Mouse (Mus musculus) midbrain, embryonic 11.5 days (tissue): ENCODE data around the gene Mafg. TPM values are rescaled to one million over a fixed set of nuclear protein-coding genes. Genes with fewer than 3 reads are reported as not detected.

Source experiments
- ATAC-seq: fragments of 200-750 bp; cut with Nextera tagmentation; 2 replicates; pipeline ENCODE4 v1.8.0; 2017; ENCODE audit warnings: moderate TSS enrichment, moderate library complexity; ENCODE audit not compliant: low FRiP score
- DNase-seq: peaks from one replicate; pipeline ENCODE4 v3.0.0; 2015; ENCODE audit warnings: low spot score; ENCODE audit errors: missing footprints
- H3K27ac ChIP-seq: fragments of 300-500 bp; sonication (generic); 2 replicates; pipeline ENCODE4 v1.5.1; 2014; ENCODE audit warnings: low read depth, low read length
- H3K27me3 ChIP-seq: fragments of 300-500 bp; sonication (generic); 2 replicates; pipeline ENCODE4 v1.6.1; 2014; ENCODE audit warnings: mild to moderate bottlenecking, low read length, moderate library complexity, mixed read lengths; ENCODE audit not compliant: control insufficient read depth, insufficient read depth
- H3K36me3 ChIP-seq: fragments of 300-500 bp; sonication (generic); 2 replicates; pipeline ENCODE4 v1.6.1; 2014; ENCODE audit warnings: mild to moderate bottlenecking, low read length, moderate library complexity, mixed read lengths; ENCODE audit not compliant: control insufficient read depth, insufficient read depth
- H3K4me1 ChIP-seq: fragments of 300-500 bp; sonication (generic); 2 replicates; pipeline ENCODE4 v1.6.1; 2014; ENCODE audit warnings: low read length; ENCODE audit not compliant: control insufficient read depth, insufficient read depth
- H3K4me2 ChIP-seq: fragments of 300-500 bp; sonication (generic); 2 replicates; pipeline ENCODE4 v1.6.1; 2014; ENCODE audit warnings: mild to moderate bottlenecking, moderate library complexity
- H3K4me3 ChIP-seq: fragments of 300-500 bp; sonication (generic); 2 replicates; pipeline ENCODE4 v1.5.1; 2014; ENCODE audit warnings: low read depth, low read length
- H3K9ac ChIP-seq: fragments of 300-500 bp; sonication (generic); 2 replicates; pipeline ENCODE4 v1.6.1; 2014; ENCODE audit warnings: low read length
- H3K9me3 ChIP-seq: fragments of 300-500 bp; sonication (generic); 2 replicates; pipeline ENCODE4 v1.6.1; 2016; ENCODE audit warnings: low read length; ENCODE audit not compliant: control insufficient read depth
- WGBS: fragments of 180-500 bp; shearing (Covaris S2); extraction: QIAGEN DNeasy Blood & Tissue Kit; methylation state at CpG from one replicate; pipeline ENCODE4 v1.1.7; 2014; 5-methylcytosine and 5-hydroxymethylcytosine counted together
- polyA plus RNA-seq: library from polyadenylated mRNA; unstranded; fragments of >200 nt; fragmentation: Nextera tagmentation; extraction: Ambion mirVana; gene quantifications from 2 replicates; pipeline ENCODE4 v1.2.1, GENCODE M21; 2014

Gene Mafg
- polyA plus RNA-seq, 1 experiment from 2014 or later, result 19.7 TPM

DNA sequence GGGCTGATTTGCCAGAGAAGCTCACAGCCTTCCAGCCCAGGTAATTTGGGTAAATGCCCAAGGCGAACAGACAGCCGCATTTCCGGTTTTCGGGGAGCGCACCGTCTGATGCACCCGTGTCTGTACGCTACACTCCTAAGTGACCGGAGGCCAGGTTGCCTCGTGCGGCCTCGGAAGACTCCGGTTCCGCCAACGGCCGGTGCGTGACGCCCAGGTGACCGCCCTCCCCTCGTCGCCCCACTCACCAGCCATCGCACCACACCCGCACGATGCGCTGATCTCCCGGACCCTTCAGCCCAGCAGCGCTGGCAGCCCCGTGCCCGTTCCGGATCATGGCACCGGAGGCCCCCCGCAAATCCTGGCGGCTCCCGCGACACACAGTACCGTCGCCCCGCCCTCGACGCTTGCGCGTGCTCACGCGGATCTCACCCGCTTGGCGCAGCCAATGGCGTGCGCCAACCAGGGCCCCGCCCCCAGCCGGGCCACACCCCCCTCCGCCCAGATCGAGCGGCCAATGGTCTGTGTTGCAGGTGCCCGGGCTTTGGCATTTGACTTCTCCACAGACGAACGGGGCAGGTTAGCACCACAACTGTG lies 15.8 kb downstream of the Mafg start, which contains the start of gene Pcyt2:
Gene Pcyt2, minus strand, starts transcription at position 418 of the 594 bp plus-strand sequence.
- Histone ChIP-seq H3K4me1 (peaks cover 10% of the 10 kb centered on the region), H3K27me3 (no peaks in the 10 kb centered on the region), H3K36me3 (peaks cover 22% of the 10 kb centered on the region), H3K4me3 (peak within 1 kb of the TSS; percentile 73), H3K27ac (peak within 1 kb of the TSS; percentile 20; the same call in 1 of the 2 replicates), H3K9ac (peak within 1 kb of the TSS; percentile 82), H3K9me3 (no peaks in the 10 kb centered on the region), H3K4me2 (peak within 1 kb of the TSS; percentile 71)
- under 1% methylated on average over 56 of the region's 56 CpGs for WGBS
- ATAC-seq, result peak; percentile 95
- peak; percentile 98 for DNase-seq

DNA sequence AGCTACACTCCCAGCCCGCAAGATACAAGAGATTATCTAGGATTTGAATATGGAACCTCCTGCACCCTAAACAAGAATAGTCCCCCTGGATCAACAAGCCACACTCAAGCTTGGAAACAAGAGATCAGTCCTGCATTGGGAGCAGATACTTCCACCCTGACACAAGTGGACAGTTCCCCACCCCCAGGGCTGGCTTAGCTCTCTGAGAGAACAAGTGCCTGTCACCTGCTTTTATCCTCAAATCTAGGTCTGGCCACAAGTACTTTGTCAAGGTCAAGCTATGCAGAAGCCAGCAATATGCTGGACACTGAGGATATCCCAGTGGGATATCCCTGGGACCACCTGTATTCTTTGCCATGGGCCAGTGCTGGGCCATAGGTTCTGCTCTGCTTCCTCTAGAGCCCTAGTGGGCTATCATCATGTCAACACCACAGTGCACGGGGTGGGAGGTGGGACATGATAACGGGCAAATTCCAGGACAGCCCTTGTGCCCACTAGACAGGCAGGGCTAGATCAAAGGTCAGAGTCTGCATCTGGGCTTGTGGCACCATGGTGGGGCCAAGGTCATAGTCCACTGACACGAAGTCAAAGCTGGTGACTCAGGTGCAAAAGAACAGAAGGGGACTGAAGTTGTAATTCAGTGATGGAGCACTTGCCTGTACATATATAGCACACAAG lies 16.6 kb downstream of the Mafg start:
- 55% methylated on average over 4 of the region's 4 CpGs for WGBS
- H3K9ac ChIP-seq, result peak overlapping the region; percentile 82
- H3K4me3 ChIP-seq, result peak overlapping the region; percentile 73
- H3K4me2 ChIP-seq, result peak overlapping the region; percentile 71
- peaks cover 10% of the 10 kb centered on the region for H3K4me1 ChIP-seq
- H3K27me3 ChIP-seq, result no peaks in the 10 kb centered on the region
- no peak overlapping the region for H3K27ac ChIP-seq
- H3K36me3 ChIP-seq, result peaks cover 28% of the 10 kb centered on the region
- DNase-seq (peak; percentile 78), ATAC-seq (no peak)
- H3K9me3 ChIP-seq, result no peaks in the 10 kb centered on the region

GRCm38 (mm10) chr11:120615606-120616203 lies 17.7 kb downstream of the Mafg start:
- H3K4me1 ChIP-seq, result peaks cover 10% of the 10 kb centered on the region
- H3K27me3 ChIP-seq, result no peaks in the 10 kb centered on the region
- H3K9me3 ChIP-seq, result no peaks in the 10 kb centered on the region
- H3K36me3 ChIP-seq, result peaks cover 24% of the 10 kb centered on the region
- 92% methylated on average over 11 of the region's 11 CpGs for WGBS
- H3K9ac ChIP-seq, result no peak overlapping the region
- DNase-seq (no peak), ATAC-seq (no peak)
- no peak overlapping the region for H3K4me2 ChIP-seq
- H3K27ac ChIP-seq, result no peak overlapping the region
- no peak overlapping the region for H3K4me3 ChIP-seq

DNA sequence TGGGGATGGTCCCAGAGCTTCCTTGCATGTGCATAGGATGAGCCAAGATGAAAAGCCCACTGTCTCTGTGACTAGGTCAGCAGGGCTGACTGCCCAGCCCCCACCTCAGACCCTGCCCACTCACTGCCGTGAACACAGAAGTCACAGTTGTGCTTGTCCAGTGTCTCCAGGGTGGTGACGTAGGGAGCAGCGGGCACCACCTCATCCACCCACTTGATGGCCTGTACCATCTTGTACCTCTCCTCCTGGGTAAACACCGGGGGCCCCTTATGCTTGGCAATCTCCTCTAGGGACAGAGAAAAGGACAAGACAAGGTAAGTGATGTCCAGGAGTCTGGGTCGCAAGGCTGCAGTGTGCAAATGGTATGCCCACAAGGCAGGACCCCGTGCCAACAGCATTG lies 18.2 kb downstream of the Mafg start:
- WGBS, result 91% methylated on average over 6 of the region's 6 CpGs
- Histone ChIP-seq H3K27ac (no peak overlapping the region), H3K9me3 (no peaks in the 10 kb centered on the region), H3K9ac (no peak overlapping the region), H3K36me3 (peaks cover 23% of the 10 kb centered on the region), H3K4me3 (no peak overlapping the region), H3K4me2 (no peak overlapping the region), H3K4me1 (peaks cover 10% of the 10 kb centered on the region), H3K27me3 (no peaks in the 10 kb centered on the region)
- ATAC-seq, result no peak
- DNase-seq, result no peak

DNA sequence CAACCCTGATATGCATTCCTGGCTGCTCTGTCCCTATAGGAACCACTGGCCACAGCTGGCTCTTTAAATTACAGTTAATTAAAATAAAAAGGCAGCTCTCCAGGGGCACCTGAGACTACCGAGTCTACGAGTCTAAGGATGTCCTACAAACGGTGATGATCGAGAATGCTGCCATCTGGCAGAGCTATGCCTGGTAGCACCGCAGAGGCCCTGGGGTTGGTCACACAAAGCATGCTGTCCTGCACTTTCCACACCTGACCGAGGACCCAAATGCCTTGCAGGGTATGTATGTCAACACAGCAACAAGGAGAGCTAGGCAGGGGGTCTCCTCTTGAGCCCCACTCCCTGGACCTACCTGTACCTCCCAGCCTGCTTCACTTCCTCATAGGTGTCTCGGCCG lies 19.4 kb downstream of the Mafg start:
- Histone ChIP-seq H3K27me3 (peaks cover 3% of the 10 kb centered on the region; the same call in 1 of the 2 replicates), H3K36me3 (peaks cover 19% of the 10 kb centered on the region), H3K27ac (no peak overlapping the region), H3K9me3 (no peaks in the 10 kb centered on the region), H3K4me3 (no peak overlapping the region), H3K4me2 (no peak overlapping the region), H3K4me1 (peaks cover 11% of the 10 kb centered on the region), H3K9ac (no peak overlapping the region)
- no peak for ATAC-seq
- no peak for DNase-seq
- 91% methylated on average over 8 of the region's 8 CpGs for WGBS

- no peak overlapping the region for H3K4me3 ChIP-seq
- H3K27ac ChIP-seq, result no peak overlapping the region
- WGBS, result 90% methylated on average over 10 of the region's 10 CpGs
- DNase-seq, result no peak
- H3K27me3 ChIP-seq, result peaks cover 4% of the 10 kb centered on the region; the same call in 1 of the 2 replicates
- peaks cover 15% of the 10 kb centered on the region for H3K4me1 ChIP-seq
- no peak overlapping the region for H3K4me2 ChIP-seq
- peaks cover 15% of the 10 kb centered on the region for H3K36me3 ChIP-seq
- H3K9ac ChIP-seq, result no peak overlapping the region
- no peaks in the 10 kb centered on the region for H3K9me3 ChIP-seq
- ATAC-seq, result no peak
These were observed 19.9 kb downstream of the Mafg start for GRCm38 (mm10) chr11:120613481-120613972.

DNA sequence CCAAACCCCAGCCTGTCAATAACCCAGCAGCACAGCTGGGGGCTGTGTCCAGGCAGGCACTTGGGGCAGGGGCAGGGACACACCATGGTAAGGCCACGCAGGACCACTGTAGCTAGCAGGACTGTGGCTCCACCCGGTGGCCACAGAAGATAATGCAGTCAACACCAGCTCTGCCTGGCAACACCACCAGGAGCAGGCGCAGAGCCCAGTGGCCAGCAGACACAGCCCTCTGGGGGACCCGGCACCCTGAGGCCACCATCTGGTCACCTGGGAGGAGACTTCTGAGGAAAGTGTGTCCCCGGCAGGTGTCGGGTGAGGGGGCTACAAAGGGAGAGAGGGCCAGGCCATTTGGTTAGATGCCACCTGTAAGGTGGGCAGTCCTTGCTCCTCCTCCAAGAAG lies 20.6 kb downstream of the Mafg start:
- Histone ChIP-seq H3K9ac (no peak overlapping the region), H3K9me3 (no peaks in the 10 kb centered on the region), H3K4me1 (peaks cover 18% of the 10 kb centered on the region), H3K27me3 (peaks cover 4% of the 10 kb centered on the region; the same call in 1 of the 2 replicates), H3K4me2 (no peak overlapping the region), H3K4me3 (no peak overlapping the region), H3K36me3 (peaks cover 11% of the 10 kb centered on the region), H3K27ac (no peak overlapping the region)
- ATAC-seq, result peak; percentile 28; the same call in 1 of the 2 replicates
- 46% methylated on average over 6 of the region's 6 CpGs for WGBS
- peak; percentile 96 for DNase-seq

- H3K4me2 ChIP-seq, result no peak overlapping the region
- no peaks in the 10 kb centered on the region for H3K9me3 ChIP-seq
- WGBS, result 86% methylated on average over 9 of the region's 9 CpGs
- ATAC-seq (no peak), DNase-seq (no peak)
- no peak overlapping the region for H3K4me3 ChIP-seq
- H3K27me3 ChIP-seq, result peaks cover 4% of the 10 kb centered on the region; the same call in 1 of the 2 replicates
- H3K4me1 ChIP-seq, result peaks cover 10% of the 10 kb centered on the region
- no peak overlapping the region for H3K9ac ChIP-seq
- peaks cover 11% of the 10 kb centered on the region for H3K36me3 ChIP-seq
- no peak overlapping the region for H3K27ac ChIP-seq
These were observed 22.8 kb downstream of the Mafg start for GRCm38 (mm10) chr11:120610477-120611046.
